Mouse (Mus musculus): ENCODE results near the gene Erc2.
A peak's percentile ranks its signal among the peaks of the same experiment; 100 is the strongest.

Erc2 gene

DNA sequence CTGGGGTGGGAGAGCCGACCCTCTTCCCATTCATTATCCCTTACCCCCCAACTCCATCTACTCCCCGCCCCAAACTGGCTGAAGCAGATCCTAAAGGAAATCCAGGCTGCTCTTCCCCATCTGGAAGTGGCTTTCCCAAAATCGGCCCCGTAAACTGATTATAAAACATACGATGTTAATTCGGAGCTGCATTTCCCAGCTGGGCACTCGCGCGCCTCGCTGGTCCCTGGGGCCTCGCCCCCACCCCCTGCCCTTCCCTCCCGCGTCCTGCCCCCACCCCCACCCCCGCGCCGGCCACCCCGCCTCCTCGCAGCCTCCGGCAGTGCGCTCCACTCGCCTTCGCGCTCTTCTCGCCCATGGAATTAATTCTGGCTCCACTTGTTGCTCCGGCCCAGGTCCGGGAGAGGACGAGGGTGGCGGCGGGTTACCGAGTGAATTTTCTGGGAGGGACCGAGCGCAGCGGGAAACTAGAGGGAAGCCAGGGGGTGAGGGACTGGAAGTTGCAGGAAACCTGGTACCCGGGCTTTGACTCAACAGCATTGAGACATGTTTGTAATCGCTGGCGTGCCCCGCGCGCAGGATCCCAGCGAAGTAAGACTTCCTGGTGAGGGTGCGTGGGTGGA lies 888.9 kb downstream of the Erc2 start:
- peak; percentile 48 for DNase-seq

DNA sequence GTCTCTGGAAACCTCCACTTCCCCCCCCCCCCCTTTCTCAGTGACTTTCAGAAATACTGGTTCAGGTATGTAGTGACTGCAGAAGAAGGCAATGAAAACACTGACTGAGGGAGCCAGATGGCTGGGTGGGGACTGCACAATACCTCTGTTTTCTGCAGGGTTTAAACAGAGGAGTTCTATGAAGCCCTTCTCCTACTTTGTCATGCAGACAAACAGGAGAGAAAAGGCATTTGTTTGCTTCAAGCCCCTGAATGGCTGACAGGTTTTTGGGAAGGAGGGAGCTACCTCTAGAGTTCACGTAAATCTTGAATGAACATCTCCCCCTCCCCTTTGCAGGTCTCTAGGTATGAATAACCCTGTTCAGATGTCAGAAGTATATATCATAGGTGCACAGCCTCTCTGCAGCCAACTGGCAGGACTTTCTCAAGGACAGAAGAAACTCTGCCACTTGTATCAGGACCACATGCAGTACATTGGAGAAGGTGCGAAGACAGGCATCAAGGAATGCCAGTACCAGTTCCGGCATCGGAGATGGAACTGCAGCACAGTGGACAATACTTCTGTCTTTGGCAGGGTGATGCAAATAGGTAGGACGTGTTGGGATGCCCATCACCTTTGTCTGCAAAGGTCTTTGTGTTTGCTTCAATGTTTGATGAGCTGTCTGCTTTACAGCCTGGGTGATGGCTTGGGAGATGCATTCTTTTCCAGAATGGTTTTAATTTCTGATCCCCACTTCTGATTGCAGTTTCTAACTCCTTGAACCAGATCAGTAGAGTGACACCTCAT lies 890.8 kb downstream of the Erc2 start:
- no peak for DNase-seq

DNA sequence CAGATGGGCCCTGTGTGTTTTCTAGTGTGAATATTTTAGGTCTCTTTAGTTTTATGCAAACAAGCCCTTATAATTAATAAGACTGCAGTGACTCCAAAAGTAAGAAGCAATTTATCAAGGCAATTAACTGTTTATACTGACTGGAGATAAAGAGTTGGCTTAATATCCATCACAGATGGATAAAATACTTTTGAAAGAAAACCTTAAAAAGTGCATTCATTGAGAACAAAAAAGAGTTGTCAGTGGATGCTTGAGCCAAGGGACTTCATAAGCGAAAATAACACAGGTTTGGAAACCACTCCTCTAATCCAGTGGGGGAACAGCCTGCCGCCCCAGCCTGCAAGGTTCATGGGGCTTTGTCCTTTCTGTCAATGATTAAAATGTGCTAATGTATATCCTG lies 891.9 kb downstream of the Erc2 start:
- DNase-seq: no peak

DNA sequence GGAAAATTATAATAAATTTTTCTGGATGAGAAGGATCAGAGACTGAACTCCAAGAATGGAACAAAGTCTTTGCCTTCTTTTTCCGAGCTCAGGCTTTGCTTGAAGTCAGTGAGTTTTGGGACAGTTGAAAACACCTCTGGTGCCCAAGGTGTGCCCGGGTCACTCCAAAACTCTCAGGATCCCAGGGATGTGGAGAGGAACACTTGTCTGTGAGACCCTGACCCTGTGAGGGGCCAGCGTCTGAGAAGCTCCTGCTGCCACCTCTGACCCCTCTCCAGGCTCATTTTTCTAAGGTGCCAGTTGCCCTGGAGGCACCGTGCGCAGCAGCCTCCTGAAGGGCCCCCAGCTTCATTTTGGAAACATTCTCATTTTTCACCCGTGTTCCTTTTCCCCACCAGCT lies 893.1 kb downstream of the Erc2 start:
- no peak for DNase-seq

DNA sequence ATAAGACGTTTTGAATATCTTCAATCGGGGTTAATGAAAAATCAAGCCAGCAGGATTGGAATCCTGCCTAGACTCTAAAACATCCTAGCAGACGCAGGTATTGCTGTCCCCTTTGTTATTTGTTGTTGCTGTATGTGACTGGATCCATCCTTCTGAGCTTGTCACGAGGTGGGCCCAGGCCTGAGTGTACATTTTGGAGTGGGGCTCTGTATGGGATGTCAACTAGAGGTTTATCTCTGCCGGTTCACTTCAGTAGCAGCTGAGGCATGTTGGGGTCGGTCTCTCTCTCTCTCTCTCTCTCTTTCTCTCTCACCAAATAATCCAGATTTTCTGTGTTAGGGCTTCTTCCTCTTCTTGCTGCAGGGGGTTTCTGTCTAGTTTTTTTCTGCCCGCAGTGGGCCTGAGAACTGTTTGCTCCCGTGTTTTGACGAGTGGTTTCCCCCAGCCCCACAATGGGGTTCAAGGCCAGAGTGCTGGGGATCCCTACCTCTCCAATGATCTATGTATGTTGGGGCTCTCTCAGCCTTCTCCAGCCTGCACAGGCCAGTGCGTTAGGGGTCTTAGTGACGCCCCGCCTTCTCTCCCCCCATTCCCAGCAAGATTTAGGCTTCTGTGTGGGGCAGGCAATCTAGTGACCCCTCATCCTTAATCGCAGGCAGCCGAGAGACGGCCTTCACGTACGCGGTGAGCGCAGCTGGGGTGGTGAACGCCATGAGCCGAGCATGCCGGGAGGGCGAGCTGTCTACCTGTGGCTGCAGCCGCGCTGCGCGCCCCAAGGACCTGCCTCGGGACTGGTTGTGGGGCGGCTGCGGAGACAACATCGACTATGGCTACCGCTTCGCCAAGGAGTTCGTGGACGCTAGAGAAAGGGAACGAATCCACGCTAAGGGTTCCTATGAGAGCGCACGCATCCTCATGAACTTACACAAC lies 895.7 kb downstream of the Erc2 start:
- no peak for DNase-seq

DNA sequence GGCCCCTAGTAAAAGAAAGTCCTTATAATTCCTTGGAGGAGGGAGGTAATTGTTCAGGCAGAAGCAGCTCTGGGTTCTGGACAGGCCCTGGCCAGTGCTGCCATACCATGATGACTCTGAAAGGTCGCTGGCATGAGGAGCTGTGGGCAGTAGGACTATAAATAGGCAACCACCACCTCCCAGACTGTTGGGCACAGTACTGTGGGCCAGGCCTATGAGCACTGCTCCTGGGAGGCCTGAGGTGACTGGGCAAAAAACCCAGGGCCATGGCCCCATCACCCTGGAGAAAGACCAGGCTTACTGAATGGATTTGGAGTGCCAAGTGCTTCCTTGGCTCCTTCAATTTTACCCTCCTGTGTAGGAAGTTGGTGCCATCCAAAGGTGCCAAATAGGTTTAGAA lies 898.9 kb downstream of the Erc2 start:
- no peak for DNase-seq

DNA sequence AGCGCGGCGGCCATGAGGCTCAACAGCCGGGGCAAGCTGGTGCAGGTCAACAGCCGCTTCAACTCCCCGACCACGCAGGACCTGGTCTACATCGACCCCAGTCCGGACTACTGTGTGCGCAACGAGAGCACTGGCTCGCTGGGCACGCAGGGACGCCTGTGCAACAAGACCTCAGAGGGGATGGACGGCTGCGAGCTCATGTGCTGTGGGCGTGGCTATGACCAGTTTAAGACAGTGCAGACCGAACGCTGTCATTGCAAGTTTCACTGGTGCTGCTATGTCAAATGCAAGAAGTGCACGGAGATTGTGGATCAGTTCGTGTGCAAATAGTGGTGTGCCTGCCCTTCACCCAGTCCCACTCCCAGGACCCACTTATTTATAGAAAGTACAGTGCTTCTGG lies 900.4 kb downstream of the Erc2 start:
- no peak for DNase-seq

DNA sequence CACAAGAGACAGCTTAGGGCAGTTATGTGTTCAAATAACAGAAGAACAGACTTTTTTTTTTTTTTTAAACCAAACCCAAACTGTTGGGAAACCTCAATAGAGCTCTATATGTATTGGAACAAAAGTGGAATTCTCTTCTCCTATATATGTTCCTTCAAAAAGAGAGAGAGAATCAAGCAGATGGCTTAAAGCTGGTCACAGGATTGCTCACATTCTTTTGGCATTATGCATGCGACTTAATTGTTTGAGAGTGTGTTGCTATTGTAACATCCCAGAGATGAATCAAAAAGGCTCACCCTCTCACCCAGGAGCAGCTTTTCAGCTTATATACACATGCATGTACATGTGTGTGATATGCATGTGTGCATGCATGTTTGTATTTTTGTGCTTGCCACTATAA lies 903.3 kb downstream of the Erc2 start:
- no peak for DNase-seq
